Mouse (Mus musculus) liver, embryonic 14.5 days (tissue): ENCODE results near the gene Fhl2.

Experiments
- CTCF ChIP-seq: IDR thresholded peaks from 2 replicates; pipeline ENCODE4 v1.5.1; 2016; ENCODE audit warnings: antibody characterized with exemption, low read depth, control low read depth
- EP300 ChIP-seq: IDR thresholded peaks from 2 replicates; pipeline ENCODE4 v1.6.1; 2016; ENCODE audit warnings: antibody characterized with exemption, low read depth

DNA sequence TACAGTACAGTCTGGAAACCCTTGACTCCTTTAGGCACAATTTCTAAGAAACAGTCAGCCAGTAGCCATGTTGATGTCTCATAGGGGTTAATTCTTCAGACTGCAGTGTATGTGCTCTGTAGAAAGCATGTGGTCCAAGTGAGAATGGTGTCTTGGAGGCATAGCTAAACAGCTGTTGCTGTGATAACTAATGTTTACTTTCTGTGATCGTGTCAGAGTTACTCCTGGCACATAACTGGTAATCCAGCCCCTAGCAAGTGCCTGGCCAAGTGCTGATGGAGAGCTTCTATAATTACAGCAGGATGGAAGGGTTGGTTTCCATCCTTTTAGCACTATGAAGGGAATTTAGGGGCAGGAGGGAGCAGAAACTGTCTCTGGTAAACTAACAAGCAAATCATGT is 14.5 kb upstream of the Fhl2 start:
- TF ChIP-seq CTCF (no peak), EP300 (no peak)
